Mouse (Mus musculus) v-Abl transformed pro-B cells (cell line): ENCODE data around the gene Gm20388.

Source experiments
- in situ Hi-C, 2 experiments: fragments of 400-800 bp; cut with MboI; formaldehyde crosslinking; loops; one replicate each; pipeline ENCODE4 v1.15.1; 2025; ENCODE audit not compliant: unreplicated experiment in 2 of 2

The Gm20388 gene

GRCm38 (mm10) chr8:120631441-120632375, 721.1 kb downstream of the Gm20388 start:
- in situ Hi-C loops = no loop called here

- in situ Hi-C loops = no loop called here
Measured at GRCm38 (mm10) chr8:120632969-120633664, 722.5 kb downstream of the Gm20388 start.

- in situ Hi-C loops = no loop called here
Measured at GRCm38 (mm10) chr8:120633665-120634271, 723.1 kb downstream of the Gm20388 start.

GRCm38 (mm10) chr8:120634329-120634839, 723.7 kb downstream of the Gm20388 start:
- in situ Hi-C loops = no loop called here

- in situ Hi-C loops = no loop called here
Measured at GRCm38 (mm10) chr8:120641245-120641644, 730.6 kb downstream of the Gm20388 start.

GRCm38 (mm10) chr8:120642031-120642662, 731.5 kb downstream of the Gm20388 start:
- in situ Hi-C loops = no loop called here

- in situ Hi-C loops = no loop called here
Measured at GRCm38 (mm10) chr8:120644663-120645062, 734.0 kb downstream of the Gm20388 start.

- in situ Hi-C loops = no loop called here
Measured at GRCm38 (mm10) chr8:120647532-120647931, 736.9 kb downstream of the Gm20388 start, which contains the start of gene 1190005I06Rik. Gene 1190005I06Rik, minus strand, starts transcription at chr8:120647632.

GRCm38 (mm10) chr8:120656322-120657052, 745.8 kb downstream of the Gm20388 start:
- in situ Hi-C loops = loop anchor here in 1 of 2 experiments (25.0 kb wide), 1 partner anchor 1181 kb away; the partner anchor contains the start of gene Klhdc4

GRCm38 (mm10) chr8:120657415-120657814, 746.8 kb downstream of the Gm20388 start:
- in situ Hi-C loops = loop anchor here in 1 of 2 experiments (25.0 kb wide), 1 partner anchor 1180 kb away; the partner anchor contains the start of gene Klhdc4

GRCm38 (mm10) chr8:120664566-120664965, 753.9 kb downstream of the Gm20388 start:
- in situ Hi-C loops = loop anchor here in 1 of 2 experiments (25.0 kb wide), 1 partner anchor 1173 kb away; the partner anchor contains the start of gene Klhdc4

GRCm38 (mm10) chr8:120665726-120666455, 755.2 kb downstream of the Gm20388 start:
- in situ Hi-C loops = loop anchor here in 1 of 2 experiments (25.0 kb wide), 1 partner anchor 1171 kb away; the partner anchor contains the start of gene Klhdc4

- in situ Hi-C loops = loop anchor here in 1 of 2 experiments (25.0 kb wide), 1 partner anchor 1170 kb away; the partner anchor contains the start of gene Klhdc4
Measured at GRCm38 (mm10) chr8:120666807-120667470, 756.3 kb downstream of the Gm20388 start.

- in situ Hi-C loops = loop anchor here in 1 of 2 experiments (25.0 kb wide), 1 partner anchor 1170 kb away; the partner anchor contains the start of gene Klhdc4
Measured at GRCm38 (mm10) chr8:120667561-120668373, 757.1 kb downstream of the Gm20388 start, which contains the start of the genes Gm27021 and Cox4i1. Gene Gm27021, minus strand, starts transcription at chr8:120668079. Gene Cox4i1, plus strand, starts transcription at chr8:120668222.

GRCm38 (mm10) chr8:120668374-120668905, 757.8 kb downstream of the Gm20388 start, which contains the start of gene Emc8:
Gene Emc8, minus strand, starts transcription at chr8:120668573.
- in situ Hi-C loops = loop anchor here in 1 of 2 experiments (25.0 kb wide), 1 partner anchor 1169 kb away; the partner anchor contains the start of gene Klhdc4

- in situ Hi-C loops = loop anchor here (10.0 to 25.0 kb wide), 2 partner anchors 913 to 1166 kb away; partner anchors contain the start of gene Klhdc4 (in 1 of the 2)
Measured at GRCm38 (mm10) chr8:120671775-120672174, 761.1 kb downstream of the Gm20388 start.
